Mouse (Mus musculus): ENCODE results near the gene Syndig1l.

DNA sequence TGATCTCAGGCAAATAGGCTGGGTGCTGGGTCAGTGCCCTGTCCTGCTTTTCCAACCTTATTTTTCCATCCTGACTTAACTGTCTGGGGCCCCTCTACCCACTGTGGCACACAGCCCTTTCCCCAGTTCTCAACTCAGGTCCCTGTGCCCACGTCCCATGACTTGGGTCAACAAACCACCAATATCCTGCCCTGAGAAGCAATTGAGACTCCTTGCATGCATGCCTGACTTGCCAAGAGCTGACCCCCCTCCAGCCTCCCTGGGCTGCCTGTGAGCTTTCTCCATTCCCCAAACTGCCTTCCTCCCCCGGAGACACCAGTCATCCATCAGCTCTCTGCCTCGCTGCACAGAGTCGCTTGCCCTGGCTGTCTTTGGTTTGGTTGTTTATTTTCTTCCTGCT, 28.4 kb upstream of the Syndig1l start:
- TF ChIP-seq CTCF (IDR thresholded peaks at IDR 0.05; ENCODE audit: control insufficient read depth, insufficient read depth, low read length) (no peak), POLR2A (IDR thresholded peaks at IDR 0.05; ENCODE audit: borderline replicate concordance, control insufficient read depth, low read depth, low read length) (no peak)
